Mouse (Mus musculus) spleen, adult 18-20 months (tissue): ENCODE measurements around the gene Dhdh.
"Not testable (repeated sequence)": the region's sequence is repeated elsewhere in the genome, so short reads cannot be mapped to it uniquely, and the experiment has no call there.

Source experiments
- DNase-seq, 2 experiments: peaks; one replicate each; pipeline ENCODE4 v3.0.0; 2022; ENCODE audit warnings: mixed read lengths in 2 of 2

Gene Dhdh

GRCm38 (mm10) chr7:45509912-45510787, 21.5 kb upstream of the Dhdh start, which contains the start of gene Nucb1:
Gene Nucb1 (minus strand): TSS chr7:45510406.
- peak; percentile 86 to 90 for DNase-seq

GRCm38 (mm10) chr7:45509181-45509882, 20.7 kb upstream of the Dhdh start:
- no peak for DNase-seq

GRCm38 (mm10) chr7:45508561-45508960, 20.0 kb upstream of the Dhdh start:
- DNase-seq = no peak

GRCm38 (mm10) chr7:45507583-45507982, 19.0 kb upstream of the Dhdh start:
- DNase-seq = no peak

GRCm38 (mm10) chr7:45498427-45498826, 9.8 kb upstream of the Dhdh start:
- no peak for DNase-seq

GRCm38 (mm10) chr7:45494548-45494947, 5.9 kb upstream of the Dhdh start:
- no peak for DNase-seq

- DNase-seq = no peak
Observed at GRCm38 (mm10) chr7:45492951-45493350, 4.3 kb upstream of the Dhdh start.

GRCm38 (mm10) chr7:45492225-45492844, 3.7 kb upstream of the Dhdh start:
- no peak for DNase-seq

- DNase-seq = no peak
Observed at GRCm38 (mm10) chr7:45491264-45491663, 2.7 kb upstream of the Dhdh start.

GRCm38 (mm10) chr7:45490822-45491221, 2.2 kb upstream of the Dhdh start:
- no peak for DNase-seq

- no peak for DNase-seq
Observed at GRCm38 (mm10) chr7:45489578-45489977, 973 bp upstream of the Dhdh start.

- DNase-seq = no peak
Observed at GRCm38 (mm10) chr7:45487861-45488292, 728 bp downstream of the Dhdh start.

GRCm38 (mm10) chr7:45486761-45487415, 1.7 kb downstream of the Dhdh start, which contains the start of gene Gm45808:
Gene Gm45808 (minus strand): TSS chr7:45486811.
- DNase-seq = no peak

GRCm38 (mm10) chr7:45486158-45486557, 2.4 kb downstream of the Dhdh start:
- no peak for DNase-seq

GRCm38 (mm10) chr7:45484985-45485384, 3.6 kb downstream of the Dhdh start:
- not testable (repeated sequence) for DNase-seq

- no peak for DNase-seq
Observed at GRCm38 (mm10) chr7:45482166-45482565, 6.4 kb downstream of the Dhdh start.

- peak; percentile 22 to 59 for DNase-seq
Observed at GRCm38 (mm10) chr7:45481374-45481927, 7.2 kb downstream of the Dhdh start, which contains the start of gene Tulp2. Gene Tulp2 (plus strand): TSS chr7:45481877.

- DNase-seq = not testable (repeated sequence)
Observed at GRCm38 (mm10) chr7:45480310-45480709, 8.3 kb downstream of the Dhdh start.

GRCm38 (mm10) chr7:45478774-45479173, 9.8 kb downstream of the Dhdh start:
- no peak for DNase-seq

- DNase-seq = peak in 1 of 2 experiments; percentile 62
Observed at GRCm38 (mm10) chr7:45477003-45477402, 11.6 kb downstream of the Dhdh start.

GRCm38 (mm10) chr7:45476453-45476852, 12.2 kb downstream of the Dhdh start:
- DNase-seq = no peak

- DNase-seq = no peak
Observed at GRCm38 (mm10) chr7:45475291-45475969, 13.2 kb downstream of the Dhdh start.
